Mouse (Mus musculus) olfactory bulb, adult 2 months (tissue): ENCODE measurements around the gene Hist2h3c2.

ENCODE experiments used
- CTCF ChIP-seq: fragments of 200-500 bp; IDR thresholded peaks from 2 replicates; pipeline ENCODE4 v1.5.1; 2012; ENCODE audit warnings: low read depth, mild to moderate bottlenecking, low read length, moderate library complexity; ENCODE audit not compliant: insufficient read depth
- POLR2A ChIP-seq: fragments of 200-500 bp; IDR thresholded peaks from 2 replicates; pipeline ENCODE4 v1.6.1; 2012; ENCODE audit warnings: mild to moderate bottlenecking, low read depth, low read length, moderate library complexity; ENCODE audit not compliant: insufficient read depth

- TF ChIP-seq CTCF (no peak), POLR2A (no peak)
These were observed 17.3 kb downstream of the Hist2h3c2 start for GRCm38 (mm10) chr3:96221640-96222038.
